Mouse (Mus musculus) forebrain, embryonic 12.5 days (tissue): ENCODE measurements around the gene Tiam2. TPM values are rescaled to one million over a fixed set of nuclear protein-coding genes. Genes with fewer than 3 reads are reported as not detected.

ENCODE experiments used
- ATAC-seq: fragments of 200-750 bp; cut with Nextera tagmentation; 2 replicates; pipeline ENCODE4 v1.8.0; 2017; ENCODE audit warnings: moderate TSS enrichment; ENCODE audit not compliant: low FRiP score
- H3K27ac ChIP-seq: fragments of 300-500 bp; sonication (generic); 2 replicates; pipeline ENCODE4 v1.5.1; 2016; ENCODE audit warnings: mild to moderate bottlenecking
- H3K27me3 ChIP-seq: fragments of 300-500 bp; sonication (generic); 2 replicates; pipeline ENCODE4 v1.6.1; 2016; ENCODE audit warnings: mild to moderate bottlenecking
- H3K36me3 ChIP-seq: fragments of 300-500 bp; sonication (generic); replicated peaks from 2 replicates; pipeline ENCODE4 v1.6.1; 2016; ENCODE audit warnings: mild to moderate bottlenecking
- H3K4me1 ChIP-seq: fragments of 300-500 bp; sonication (generic); 2 replicates; pipeline ENCODE4 v1.6.1; 2016
- H3K4me2 ChIP-seq: fragments of 300-500 bp; sonication (generic); 2 replicates; pipeline ENCODE4 v1.6.1; 2016; ENCODE audit warnings: mild to moderate bottlenecking, moderate library complexity
- H3K4me3 ChIP-seq: fragments of 300-500 bp; sonication (generic); replicated peaks from 2 replicates; pipeline ENCODE4 v1.5.1; 2016; ENCODE audit warnings: mild to moderate bottlenecking
- H3K9ac ChIP-seq: fragments of 300-500 bp; sonication (generic); 2 replicates; pipeline ENCODE4 v1.6.1; 2016; ENCODE audit warnings: mild to moderate bottlenecking
- H3K9me3 ChIP-seq: fragments of 300-500 bp; sonication (generic); 2 replicates; pipeline ENCODE4 v1.6.1; 2016
- WGBS: fragments of 180-500 bp; shearing (Covaris S2); methylation state at CpG from one replicate; pipeline ENCODE4 v1.1.7; 2016; 5-methylcytosine and 5-hydroxymethylcytosine counted together
- polyA plus RNA-seq: library from polyadenylated mRNA; unstranded; fragments of >200 nt; fragmentation: Nextera tagmentation; extraction: Ambion mirVana; gene quantifications from 2 replicates; pipeline ENCODE4 v1.2.1, GENCODE M21; 2016

Gene Tiam2
- polyA plus RNA-seq, 1 experiment from 2014 or later, result 15.4 TPM

- Histone ChIP-seq H3K4me1 (peaks cover 5% of the 10 kb centered on the region; the same call in 1 of the 2 replicates), H3K27ac (no peak overlapping the region), H3K4me2 (no peak overlapping the region), H3K4me3 (no peak overlapping the region), H3K9ac (no peak overlapping the region), H3K9me3 (no peaks in the 10 kb centered on the region), H3K27me3 (peaks cover 17% of the 10 kb centered on the region), H3K36me3 (no peaks in the 10 kb centered on the region)
- ATAC-seq, result no peak
- 88% methylated on average over 4 of the region's 4 CpGs for WGBS
These were observed 10.8 kb upstream of the Tiam2 start for GRCm38 (mm10) chr17:3315581-3315980.

DNA sequence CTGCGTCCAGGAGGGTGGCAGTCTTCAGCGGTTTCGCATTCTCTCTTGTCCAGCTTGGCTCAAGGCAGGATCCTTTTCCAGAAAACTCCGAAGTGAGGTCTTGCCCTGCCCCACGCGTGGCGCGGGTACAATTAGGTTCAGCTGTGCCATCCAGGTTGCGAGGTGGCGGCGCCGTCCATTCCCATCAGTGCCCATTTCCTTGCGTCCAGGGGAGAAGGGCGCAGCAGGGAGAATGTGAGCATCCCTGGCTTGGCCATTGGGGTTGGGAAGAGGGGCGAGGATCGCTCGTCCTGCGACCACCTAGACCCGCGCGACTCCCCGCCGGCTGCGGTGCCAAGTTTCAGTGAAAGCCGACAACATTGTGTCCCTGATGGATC, 518 bp downstream of the Tiam2 start:
- peak overlapping the region; percentile 51 for H3K4me3 ChIP-seq
- H3K4me1 ChIP-seq, result peaks cover 17% of the 10 kb centered on the region
- H3K27me3 ChIP-seq, result peaks cover 51% of the 10 kb centered on the region
- no peak for ATAC-seq
- peak overlapping the region; percentile 90 for H3K4me2 ChIP-seq
- H3K9me3 ChIP-seq, result no peaks in the 10 kb centered on the region
- H3K36me3 ChIP-seq, result no peaks in the 10 kb centered on the region
- peak overlapping the region; percentile 58 for H3K9ac ChIP-seq
- H3K27ac ChIP-seq, result no peak overlapping the region
- WGBS, result 0% methylated on average over 25 of the region's 25 CpGs

DNA sequence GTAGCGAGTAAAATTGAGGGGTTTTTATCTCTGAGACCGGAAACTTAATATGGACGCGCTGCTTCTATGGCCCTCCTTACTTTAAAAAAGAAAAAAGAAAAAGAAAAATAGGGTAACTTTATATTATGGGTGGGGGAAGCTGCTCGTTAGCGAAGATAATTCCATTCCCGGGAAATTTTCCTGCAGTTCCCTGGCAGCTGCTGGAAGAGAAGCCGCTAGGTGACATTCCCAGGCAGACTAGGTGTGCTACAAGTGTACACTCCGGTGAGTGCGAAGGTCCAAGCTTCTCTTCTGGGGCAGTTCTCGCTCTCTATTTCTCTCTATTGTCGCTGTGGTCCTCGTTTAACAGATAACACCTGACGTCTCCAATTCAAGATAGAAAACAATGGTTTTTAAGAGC, 962 bp downstream of the Tiam2 start:
- Histone ChIP-seq H3K9ac (no peak overlapping the region), H3K36me3 (no peaks in the 10 kb centered on the region), H3K4me2 (peak overlapping the region; percentile 90), H3K4me1 (peaks cover 17% of the 10 kb centered on the region), H3K4me3 (peak overlapping the region; percentile 51), H3K9me3 (no peaks in the 10 kb centered on the region), H3K27me3 (peaks cover 51% of the 10 kb centered on the region), H3K27ac (no peak overlapping the region)
- WGBS, result 8% methylated on average over 14 of the region's 14 CpGs
- ATAC-seq, result no peak

- no peak for ATAC-seq
- no peak overlapping the region for H3K9ac ChIP-seq
- peaks cover 47% of the 10 kb centered on the region for H3K27me3 ChIP-seq
- 83% methylated on average over 4 of the region's 4 CpGs for WGBS
- no peak overlapping the region for H3K4me3 ChIP-seq
- no peak overlapping the region for H3K4me2 ChIP-seq
- H3K4me1 ChIP-seq, result peaks cover 17% of the 10 kb centered on the region
- no peaks in the 10 kb centered on the region for H3K36me3 ChIP-seq
- H3K9me3 ChIP-seq, result no peaks in the 10 kb centered on the region
- H3K27ac ChIP-seq, result no peak overlapping the region
These were observed 2.4 kb downstream of the Tiam2 start for GRCm38 (mm10) chr17:3328820-3329219.

DNA sequence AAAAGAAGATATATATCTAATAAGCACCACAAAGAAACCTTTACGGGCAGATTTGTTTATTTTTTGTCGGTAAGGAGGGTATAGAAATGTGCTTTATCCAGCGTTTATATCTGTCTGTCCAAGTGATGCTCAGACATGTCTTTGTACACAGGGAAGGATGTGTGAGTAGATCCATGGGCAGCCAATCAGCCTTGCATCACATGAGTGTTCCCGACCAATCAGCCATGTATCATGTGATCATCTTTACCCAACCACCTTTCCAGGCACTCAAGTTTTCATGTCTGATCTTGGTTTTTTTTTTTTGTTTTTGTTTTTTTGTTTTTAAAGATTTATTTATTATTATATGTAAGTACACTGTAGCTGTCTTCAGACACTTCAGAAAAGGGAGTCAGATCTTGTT, 3.1 kb downstream of the Tiam2 start:
- Histone ChIP-seq H3K9me3 (no peaks in the 10 kb centered on the region), H3K27ac (no peak overlapping the region), H3K27me3 (peaks cover 46% of the 10 kb centered on the region), H3K36me3 (no peaks in the 10 kb centered on the region), H3K9ac (no peak overlapping the region), H3K4me1 (peaks cover 17% of the 10 kb centered on the region), H3K4me2 (no peak overlapping the region), H3K4me3 (no peak overlapping the region)
- no peak for ATAC-seq
- 92% methylated on average over 4 of the region's 4 CpGs for WGBS

GRCm38 (mm10) chr17:3331721-3332461, 5.5 kb downstream of the Tiam2 start:
- WGBS, result 80% methylated on average over 7 of the region's 7 CpGs
- Histone ChIP-seq H3K9ac (no peak overlapping the region), H3K9me3 (no peaks in the 10 kb centered on the region), H3K27ac (no peak overlapping the region), H3K36me3 (no peaks in the 10 kb centered on the region), H3K4me2 (no peak overlapping the region), H3K27me3 (peaks cover 25% of the 10 kb centered on the region), H3K4me3 (no peak overlapping the region), H3K4me1 (peaks cover 7% of the 10 kb centered on the region)
- no peak for ATAC-seq

- no peak overlapping the region for H3K9ac ChIP-seq
- H3K4me1 ChIP-seq, result 0 out of 2 replicates have a peak, but pooled peaks cover 5% of the 10 kb centered on the region
- H3K4me2 ChIP-seq, result no peak overlapping the region
- no peaks in the 10 kb centered on the region for H3K27me3 ChIP-seq
- H3K36me3 ChIP-seq, result no peaks in the 10 kb centered on the region
- ATAC-seq, result no peak
- no peaks in the 10 kb centered on the region for H3K9me3 ChIP-seq
- whole genome bisulfite sequencing, result 80% methylated on average over 7 of the region's 7 CpGs
- no peak overlapping the region for H3K27ac ChIP-seq
- H3K4me3 ChIP-seq, result no peak overlapping the region
These were observed 9.9 kb downstream of the Tiam2 start for GRCm38 (mm10) chr17:3336161-3336739.

DNA sequence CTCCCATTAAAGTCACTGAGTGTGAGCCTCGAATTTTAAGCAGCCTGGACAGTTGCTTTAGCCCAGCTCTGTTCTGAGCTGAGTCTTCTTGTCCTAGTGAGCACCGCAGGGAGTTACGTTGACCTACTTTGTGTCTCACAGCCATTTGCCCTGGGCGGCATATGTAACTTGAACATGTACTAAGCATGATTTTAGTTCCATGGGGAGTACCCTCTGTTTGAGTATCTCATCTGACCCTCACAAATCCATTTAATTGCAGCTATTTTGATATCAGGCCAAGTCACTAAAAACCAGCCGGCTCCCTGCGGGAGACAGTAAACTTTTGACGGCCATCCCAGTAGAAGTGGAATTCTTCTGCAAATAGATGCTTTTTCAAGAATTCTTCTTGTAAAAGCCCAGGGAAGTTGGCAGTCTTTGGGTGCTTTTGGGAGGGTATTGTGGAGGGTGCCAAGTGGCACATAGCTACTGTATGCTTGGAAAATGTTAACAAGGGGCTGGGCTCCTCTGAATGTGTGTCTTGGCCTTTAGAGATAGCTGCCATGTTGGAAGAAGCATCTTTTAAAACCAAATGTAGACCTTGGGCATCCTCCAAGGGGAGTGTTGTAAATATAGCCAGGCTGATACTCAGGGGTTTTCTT, 10.6 kb downstream of the Tiam2 start:
- no peaks in the 10 kb centered on the region for H3K9me3 ChIP-seq
- H3K4me2 ChIP-seq, result no peak overlapping the region
- H3K4me1 ChIP-seq, result 0 out of 2 replicates have a peak, but pooled peaks cover 5% of the 10 kb centered on the region
- H3K9ac ChIP-seq, result no peak overlapping the region
- 81% methylated on average over 7 of the region's 7 CpGs for WGBS
- H3K27me3 ChIP-seq, result no peaks in the 10 kb centered on the region
- no peak overlapping the region for H3K4me3 ChIP-seq
- no peak for ATAC-seq
- H3K27ac ChIP-seq, result no peak overlapping the region
- H3K36me3 ChIP-seq, result no peaks in the 10 kb centered on the region

DNA sequence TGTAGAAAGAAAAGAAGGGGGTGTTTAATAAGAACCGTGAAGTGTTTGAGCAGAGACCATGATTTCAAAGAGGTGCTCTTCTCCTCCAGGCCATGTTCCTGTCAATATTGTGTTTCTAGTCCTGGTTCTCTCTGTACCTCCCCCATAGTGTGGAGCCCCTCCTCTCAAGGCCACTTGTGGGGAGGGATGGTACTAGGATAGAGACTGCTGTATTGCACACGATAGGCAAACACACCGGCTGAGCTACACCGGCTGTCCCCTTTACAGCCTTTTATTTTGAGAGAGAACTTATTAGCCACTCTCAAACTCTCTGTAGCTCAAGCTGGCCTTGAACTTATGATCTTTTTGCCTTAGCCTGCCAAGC, 11.1 kb downstream of the Tiam2 start:
- Histone ChIP-seq H3K4me3 (no peak overlapping the region), H3K4me2 (no peak overlapping the region), H3K9me3 (no peaks in the 10 kb centered on the region), H3K27ac (no peak overlapping the region), H3K36me3 (no peaks in the 10 kb centered on the region), H3K4me1 (0 out of 2 replicates have a peak, but pooled peaks cover 5% of the 10 kb centered on the region), H3K9ac (no peak overlapping the region), H3K27me3 (no peaks in the 10 kb centered on the region)
- 86% methylated on average over 4 of the region's 4 CpGs for WGBS
- ATAC-seq, result no peak

DNA sequence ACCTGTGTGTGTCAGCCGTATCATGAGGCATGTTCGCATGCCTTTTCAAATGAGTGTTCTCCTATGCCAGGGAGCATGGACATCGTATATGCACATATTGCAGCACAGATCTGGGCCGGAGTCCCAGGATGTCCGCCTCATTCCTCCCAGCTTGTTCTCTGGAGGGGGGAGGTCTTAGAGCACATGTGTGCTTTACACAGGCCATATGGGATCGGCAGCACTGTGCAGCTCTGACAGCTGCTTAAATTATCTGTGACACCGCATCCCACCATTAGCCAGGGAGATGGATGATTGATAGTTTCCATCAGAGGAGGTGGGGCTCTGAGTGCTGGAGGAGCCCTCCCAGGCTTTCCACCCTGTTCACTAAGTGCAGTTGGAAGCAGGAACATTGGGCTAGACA, 12.4 kb downstream of the Tiam2 start:
- Histone ChIP-seq H3K4me3 (no peak overlapping the region), H3K36me3 (no peaks in the 10 kb centered on the region), H3K4me2 (no peak overlapping the region), H3K27me3 (no peaks in the 10 kb centered on the region), H3K9ac (no peak overlapping the region), H3K27ac (no peak overlapping the region), H3K4me1 (0 out of 2 replicates have a peak, but pooled peaks cover 5% of the 10 kb centered on the region), H3K9me3 (no peaks in the 10 kb centered on the region)
- WGBS, result 74% methylated on average over 7 of the region's 7 CpGs
- peak; percentile 39; the same call in 1 of the 2 replicates for ATAC-seq

GRCm38 (mm10) chr17:3344872-3345271, 18.5 kb downstream of the Tiam2 start:
- WGBS, result 48% methylated on average over 7 of the region's 7 CpGs
- Histone ChIP-seq H3K9ac (no peak overlapping the region), H3K9me3 (no peaks in the 10 kb centered on the region), H3K36me3 (no peaks in the 10 kb centered on the region), H3K27me3 (no peaks in the 10 kb centered on the region), H3K4me3 (no peak overlapping the region), H3K27ac (no peak overlapping the region), H3K4me2 (no peak overlapping the region), H3K4me1 (peaks cover 6% of the 10 kb centered on the region; the same call in 1 of the 2 replicates)
- no peak for ATAC-seq

GRCm38 (mm10) chr17:3345276-3345885, 19.0 kb downstream of the Tiam2 start:
- ATAC-seq, result no peak
- Histone ChIP-seq H3K27ac (no peak overlapping the region), H3K27me3 (no peaks in the 10 kb centered on the region), H3K4me3 (no peak overlapping the region), H3K9me3 (no peaks in the 10 kb centered on the region), H3K4me1 (peaks cover 6% of the 10 kb centered on the region; the same call in 1 of the 2 replicates), H3K36me3 (no peaks in the 10 kb centered on the region), H3K9ac (no peak overlapping the region), H3K4me2 (no peak overlapping the region)
- WGBS, result 68% methylated on average over 12 of the region's 12 CpGs
